Mouse (Mus musculus) cerebral cortex, adult 2 months (tissue): ENCODE measurements around the gene Gm3029.

Source experiments
- WGBS: fragments of 180-500 bp; shearing (Covaris S2); methylation state at CpG from one replicate; pipeline ENCODE4 v1.1.7; 2018; 5-methylcytosine and 5-hydroxymethylcytosine counted together

Gene Gm3029

DNA sequence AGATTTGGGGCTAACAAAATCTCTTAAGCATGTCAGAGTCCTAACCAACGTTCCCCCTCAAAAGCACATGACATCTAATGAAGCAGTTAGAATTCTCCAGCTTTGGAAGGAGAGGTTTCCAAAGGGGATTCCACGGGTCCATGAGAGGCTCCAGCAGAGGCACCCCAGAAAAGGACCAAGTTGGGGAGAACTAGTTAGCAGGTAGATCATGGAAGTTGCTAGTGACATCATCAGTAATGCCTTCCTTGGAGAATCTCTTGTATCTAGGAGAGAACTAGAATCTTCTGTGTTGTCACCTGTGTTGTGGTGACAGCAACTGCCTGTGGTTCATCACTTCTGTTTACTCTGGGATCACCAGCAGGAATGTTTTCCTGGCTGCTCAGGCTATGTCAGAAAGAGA, at the start of gene Gm3029:
Gene Gm3029, plus strand, starts transcription at position 301 of the 400 bp plus-strand sequence.
- 80% methylated on average over 1 of the region's 2 CpGs for WGBS

- WGBS, result no CpG with 5 or more reads among the region's 1 CpGs
These were observed 47.7 kb upstream of the Gm3029 start, which contains the start of gene Gm2916 for GRCm38 (mm10) chr14:3883872-3884271. TSS of gene Gm2916 (plus strand) at chr14:3884172.

GRCm38 (mm10) chr14:3963247-3963646, 31.7 kb downstream of the Gm3029 start, which contains the start of gene Gm3095:
TSS of gene Gm3095 (plus strand) at chr14:3963547.
- no CpG with 5 or more reads among the region's 2 CpGs for WGBS
